Mouse (Mus musculus) embryonic fibroblast, embryonic 13.5 days (primary cell): ENCODE data around the gene Rnft2. TPM values are rescaled to one million over a fixed set of nuclear protein-coding genes. Genes with fewer than 3 reads are reported as not detected.

Experiments
- H3K27ac ChIP-seq: 2 replicates; pipeline ENCODE4 v1.5.1; 2012; ENCODE audit warnings: low read length, control low read depth, inconsistent platforms; ENCODE audit not compliant: insufficient read depth
- H3K4me1 ChIP-seq: 2 replicates; pipeline ENCODE4 v1.6.1; 2011; ENCODE audit warnings: low read length; ENCODE audit not compliant: control insufficient read depth, insufficient read depth
- H3K4me3 ChIP-seq: 2 replicates; pipeline ENCODE4 v1.5.1; 2011; ENCODE audit warnings: mild to moderate bottlenecking, control low read depth, low read length; ENCODE audit not compliant: insufficient read depth
- CTCF ChIP-seq: IDR thresholded peaks from 2 replicates; pipeline ENCODE4 v1.5.1; 2011; ENCODE audit warnings: mild to moderate bottlenecking, control low read depth, low read length, moderate library complexity, borderline replicate concordance; ENCODE audit not compliant: insufficient read depth
- POLR2A ChIP-seq: IDR thresholded peaks from 2 replicates; pipeline ENCODE4 v1.6.1; 2011; ENCODE audit warnings: low read depth, mild to moderate bottlenecking, control low read depth, low read length, moderate library complexity
- polyA plus RNA-seq: library from polyadenylated mRNA; stranded (reverse); fragments of >200 nt; gene quantifications from 2 replicates; pipeline ENCODE4 v1.2.4, GENCODE M21; 2011; ENCODE audit warnings: low read depth; ENCODE audit not compliant: missing spikeins, insufficient read length

Gene Rnft2
- polyA plus RNA-seq, 1 experiment: 2.9 TPM

DNA sequence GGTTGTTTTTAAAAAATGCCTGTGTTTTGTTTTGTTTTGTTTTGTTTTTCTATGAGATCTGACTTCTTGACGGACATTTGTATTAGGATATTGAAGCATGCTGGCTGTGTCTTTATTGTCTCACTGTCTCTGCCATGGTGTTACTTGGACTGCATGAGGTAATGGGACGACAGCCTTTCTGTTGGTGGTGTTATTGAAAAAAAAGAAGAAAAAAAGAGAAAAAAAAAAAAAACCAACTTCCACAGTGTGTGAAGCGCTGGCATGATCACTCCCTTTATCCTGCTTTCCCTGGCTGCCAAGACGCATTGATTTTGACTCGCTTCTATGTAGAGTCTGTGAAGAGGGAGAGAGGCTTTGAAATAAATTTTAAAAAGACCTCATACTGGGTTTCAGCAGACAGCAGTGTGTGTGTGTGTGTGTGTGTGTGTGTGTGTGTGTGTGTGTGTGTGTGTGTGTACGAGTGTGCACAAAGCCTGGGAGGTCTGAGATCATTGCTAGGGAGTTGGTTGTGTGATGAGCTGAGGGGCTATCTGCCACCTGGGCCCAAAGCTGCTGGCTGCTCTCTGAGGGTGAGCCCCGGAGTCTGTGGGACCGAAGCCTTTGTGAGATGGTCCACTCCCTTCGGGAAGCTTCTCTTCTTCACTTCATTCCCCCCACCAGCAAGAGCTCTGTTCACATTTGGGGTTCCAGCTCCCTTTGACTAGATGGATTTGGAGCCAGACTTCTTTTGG is 57.8 kb downstream of the Rnft2 start:
- Histone ChIP-seq H3K4me1 (no peaks in the 10 kb centered on the region), H3K4me3 (no peak overlapping the region), H3K27ac (no peak overlapping the region)
- TF ChIP-seq CTCF (no peak), POLR2A (no peak)

DNA sequence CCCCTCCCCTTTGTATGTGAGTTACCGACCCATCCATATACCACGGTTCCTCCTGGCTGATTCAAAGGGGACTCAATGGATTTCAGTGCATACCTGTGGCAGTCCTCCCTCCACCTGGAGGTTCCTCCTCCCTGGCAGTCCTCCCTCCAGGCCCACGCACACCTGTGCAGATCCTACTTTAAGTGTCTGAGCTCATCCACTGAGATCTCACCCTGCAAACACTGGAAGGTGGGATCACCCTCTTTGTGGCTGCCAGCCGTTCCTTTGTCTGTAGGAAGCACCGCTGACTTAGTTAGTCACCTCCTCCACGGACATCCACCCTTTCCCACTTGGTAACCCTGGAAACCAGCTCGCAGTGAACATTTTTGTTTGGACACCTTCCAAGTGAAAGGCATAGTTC is 67.3 kb downstream of the Rnft2 start:
- TF ChIP-seq POLR2A: no peak
- no peak for TF ChIP-seq CTCF
- no peaks in the 10 kb centered on the region for H3K4me1 ChIP-seq
- no peak overlapping the region for H3K27ac ChIP-seq
- H3K4me3 ChIP-seq: no peak overlapping the region

DNA sequence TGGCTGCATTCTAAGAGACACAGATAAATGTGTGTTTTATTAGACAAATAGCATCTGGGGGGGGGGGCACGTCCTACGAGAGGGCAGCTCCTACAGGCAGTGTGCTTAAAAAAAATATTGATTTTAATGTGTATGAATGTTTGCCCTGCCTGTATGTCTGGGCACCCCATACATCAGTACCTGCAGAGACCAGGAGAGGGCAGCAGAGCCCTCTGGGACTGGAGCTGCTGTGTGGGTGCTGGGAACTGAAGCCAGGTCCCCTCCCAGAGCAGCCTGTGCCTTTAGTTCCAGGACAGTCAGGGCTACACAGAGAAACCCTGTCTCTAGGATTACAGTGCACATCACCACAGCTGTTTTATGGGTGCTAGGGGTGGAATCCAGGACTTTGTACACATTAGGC is 69.8 kb downstream of the Rnft2 start:
- no peak overlapping the region for H3K4me3 ChIP-seq
- TF ChIP-seq CTCF (no peak), POLR2A (no peak)

DNA sequence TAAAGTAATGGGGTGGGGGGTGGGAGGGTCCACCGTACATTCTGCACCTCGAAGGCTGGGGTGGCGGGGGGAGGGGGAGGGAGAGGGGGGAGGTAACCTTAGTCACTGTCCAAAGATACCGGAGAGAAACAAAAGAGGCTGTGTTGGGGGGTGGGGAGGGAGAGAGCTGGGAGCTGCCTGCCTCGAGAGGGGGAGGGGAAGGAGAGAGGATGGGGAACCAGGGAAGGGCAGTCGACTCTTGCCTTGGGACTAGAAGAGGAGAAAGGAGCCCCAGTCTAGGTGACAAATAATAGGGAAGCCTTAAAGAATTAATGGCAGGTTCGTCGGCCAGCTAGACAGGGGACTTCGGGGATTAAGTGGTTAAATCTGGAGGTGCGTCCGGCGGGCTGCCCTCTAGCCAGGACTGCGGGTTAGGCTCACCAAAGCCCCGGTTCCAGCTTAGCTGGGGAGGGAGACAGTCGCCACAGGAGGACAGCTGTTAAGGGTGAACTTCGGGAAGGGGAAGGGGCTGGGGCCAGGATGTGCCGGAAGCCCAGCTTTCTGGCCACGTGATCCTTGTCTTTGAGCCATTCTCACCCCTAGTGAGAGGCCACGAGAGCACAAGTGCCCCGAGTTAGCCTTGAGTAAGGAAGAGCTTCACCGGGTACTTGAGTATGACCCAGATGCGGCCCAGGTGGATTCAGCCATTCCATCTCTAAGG is 70.5 kb downstream of the Rnft2 start:
- H3K27ac ChIP-seq: no peak overlapping the region
- TF ChIP-seq POLR2A (no peak), CTCF (no peak)

More for the DNA sequence above, 69.8 kb downstream of the Rnft2 start:
- Histone ChIP-seq H3K27ac (no peak overlapping the region), H3K4me1 (no peaks in the 10 kb centered on the region)

DNA sequence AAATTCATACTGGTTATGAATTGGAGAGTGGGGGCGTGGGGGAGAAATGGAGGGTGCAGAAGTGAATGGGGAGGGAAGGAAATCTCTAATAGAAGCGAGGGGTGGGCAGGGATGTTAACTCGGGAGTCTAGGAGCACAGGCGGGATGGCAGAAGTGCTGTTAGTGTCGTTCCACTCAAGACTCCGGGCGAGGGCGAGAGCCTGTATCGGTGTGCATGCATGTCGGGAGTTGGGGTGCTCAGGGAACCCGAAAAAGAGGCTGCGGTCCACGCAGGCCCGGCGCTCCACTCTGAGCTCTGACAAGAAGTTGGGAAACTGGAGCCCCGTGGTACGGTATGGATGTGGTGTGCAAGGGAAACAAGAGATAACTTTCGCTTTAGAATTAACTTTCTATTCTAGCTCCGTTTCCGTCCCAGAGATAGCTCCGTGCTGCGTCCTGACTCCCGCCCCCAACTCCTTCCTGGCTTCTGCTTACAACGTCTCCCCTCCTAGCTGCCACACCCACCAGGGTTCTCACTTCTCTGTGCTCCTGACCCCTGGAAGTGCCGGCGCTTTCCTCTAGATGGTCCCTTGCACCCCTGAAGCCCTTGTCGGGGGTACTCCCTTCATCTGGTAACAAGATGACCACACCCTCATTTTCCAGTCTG is 72.7 kb downstream of the Rnft2 start:
- no peak for TF ChIP-seq CTCF
- no peak for TF ChIP-seq POLR2A
- Histone ChIP-seq H3K27ac (no peak overlapping the region), H3K4me1 (no peaks in the 10 kb centered on the region), H3K4me3 (peak overlapping the region; percentile 25)

More for the DNA sequence above, 70.5 kb downstream of the Rnft2 start:
- H3K4me1 ChIP-seq: no peaks in the 10 kb centered on the region
- no peak overlapping the region for H3K4me3 ChIP-seq

DNA sequence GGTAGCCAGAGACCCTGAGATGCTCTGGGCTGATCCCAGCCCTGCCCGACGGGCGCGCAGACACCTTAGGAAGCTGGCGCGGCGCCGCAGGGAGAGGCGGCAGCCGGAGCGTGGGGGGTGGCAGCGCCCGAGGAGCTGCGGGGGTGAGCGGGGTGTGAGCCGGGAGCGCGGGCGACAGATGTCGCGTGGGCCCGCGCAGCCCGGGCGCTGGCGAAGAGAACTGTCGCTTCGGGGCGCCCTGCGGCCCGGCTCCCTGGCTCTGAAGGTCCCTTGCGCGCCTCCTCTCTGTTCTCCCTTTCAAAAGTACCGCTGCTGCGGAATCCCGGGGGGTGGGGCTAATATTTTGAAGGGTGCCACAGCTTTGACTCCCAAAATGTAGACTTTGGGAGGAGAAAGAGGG is 73.3 kb downstream of the Rnft2 start:
- no peak overlapping the region for H3K27ac ChIP-seq
- H3K4me3 ChIP-seq: peak overlapping the region; percentile 25
- H3K4me1 ChIP-seq: no peaks in the 10 kb centered on the region
- TF ChIP-seq POLR2A (no peak), CTCF (no peak)

DNA sequence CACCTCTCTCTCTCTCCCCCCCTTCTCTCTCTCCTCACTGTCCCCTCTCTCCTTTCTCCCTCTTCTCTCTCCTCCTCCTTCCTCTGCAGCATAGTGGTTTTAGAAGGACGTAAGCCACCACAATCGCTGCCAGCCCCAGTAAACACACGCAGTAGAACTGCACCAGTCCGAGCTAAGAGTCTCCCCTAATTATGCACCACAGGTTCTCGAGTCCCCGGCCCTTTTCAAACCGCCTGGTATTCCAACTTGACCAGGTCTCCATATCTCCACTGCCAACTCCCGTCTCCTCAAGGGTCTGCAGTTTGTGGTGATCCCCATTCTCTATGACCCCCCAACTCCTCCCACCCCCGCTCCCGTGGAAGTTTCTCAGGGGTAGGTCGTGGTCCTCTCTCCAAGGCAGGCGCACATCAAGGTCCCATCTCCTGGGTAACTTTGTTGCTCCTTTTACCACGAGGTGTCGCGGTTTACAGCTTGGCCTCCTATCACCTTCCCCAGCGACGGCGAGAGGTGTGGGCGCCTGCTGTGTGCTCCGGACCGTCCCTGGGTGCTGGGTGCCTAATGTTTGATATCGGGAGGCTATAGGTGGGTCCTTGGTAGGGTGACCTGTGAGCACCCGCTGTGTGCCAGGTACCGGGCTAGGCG is 73.9 kb downstream of the Rnft2 start:
- Histone ChIP-seq H3K27ac (no peak overlapping the region), H3K4me1 (no peaks in the 10 kb centered on the region), H3K4me3 (no peak overlapping the region)
- no peak for TF ChIP-seq POLR2A
- peak; percentile 61; the same call in 1 of the 2 replicates for TF ChIP-seq CTCF

DNA sequence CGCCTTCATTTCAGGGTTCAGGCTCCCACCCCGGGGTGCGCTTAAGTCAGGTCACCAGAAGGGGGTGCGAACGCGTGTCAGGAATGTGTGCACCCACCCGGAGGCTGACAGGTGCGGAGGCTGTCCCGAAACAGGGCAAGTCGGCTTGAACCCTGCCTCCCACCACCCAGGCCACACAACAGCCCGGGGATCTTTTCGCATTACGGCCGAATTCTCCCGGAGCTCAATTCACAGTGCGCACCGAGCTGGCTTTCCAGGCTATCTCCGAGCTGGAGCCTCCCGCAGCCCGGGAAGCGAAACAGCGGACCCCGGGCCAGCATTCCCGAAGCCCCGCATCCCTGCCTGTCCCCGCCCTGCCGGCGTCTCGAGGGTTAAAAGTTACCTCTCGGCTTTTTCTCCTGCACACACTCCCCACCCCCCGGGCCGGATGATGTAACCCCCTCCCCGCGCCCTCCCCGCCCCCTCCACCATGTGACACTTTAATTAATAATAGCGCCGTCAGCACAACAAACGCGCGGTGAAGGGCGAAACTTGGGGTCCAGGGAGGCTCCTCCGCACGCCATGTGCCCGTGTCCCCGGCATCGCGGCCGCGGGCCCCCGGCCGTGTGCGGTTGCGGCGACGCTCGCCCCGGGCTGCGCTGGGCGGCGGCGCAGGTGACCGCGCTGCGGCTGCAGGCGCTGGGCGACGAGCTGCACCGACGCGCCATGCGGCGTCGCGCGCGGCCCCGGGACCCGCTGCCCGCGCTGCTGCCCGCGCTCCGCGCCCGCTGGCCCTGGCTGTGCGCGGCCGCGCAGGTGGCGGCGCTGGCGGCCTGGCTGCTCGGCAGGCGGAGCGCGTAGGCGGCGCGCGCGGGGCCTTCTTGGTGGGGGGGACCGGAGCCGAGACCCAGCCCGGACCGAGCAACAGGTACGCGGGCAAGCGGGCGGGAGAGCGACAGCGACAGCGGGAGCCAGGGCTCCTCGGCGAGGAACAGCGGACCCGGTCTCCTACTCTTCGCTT is 75.4 kb downstream of the Rnft2 start:
- H3K27ac ChIP-seq: no peak overlapping the region
- no peak for TF ChIP-seq POLR2A
- TF ChIP-seq CTCF: no peak
- H3K4me1 ChIP-seq: no peaks in the 10 kb centered on the region
- peak overlapping the region; percentile 21 for H3K4me3 ChIP-seq
